Mouse (Mus musculus) cortical plate, adult 2 months (tissue): ENCODE data around the gene Phactr1.

Experiments used
- CTCF ChIP-seq: fragments of 200-500 bp; IDR thresholded peaks from 2 replicates; pipeline ENCODE4 v1.5.1; 2011; ENCODE audit warnings: mild to moderate bottlenecking, control low read depth, low read length; ENCODE audit not compliant: insufficient read depth; ENCODE audit errors: extremely low read depth
- POLR2A ChIP-seq: fragments of 200-500 bp; IDR thresholded peaks from 2 replicates; pipeline ENCODE4 v1.6.1; 2011; ENCODE audit warnings: mild to moderate bottlenecking, low read length, control low read depth; ENCODE audit not compliant: insufficient read depth; ENCODE audit errors: extremely low read depth

DNA sequence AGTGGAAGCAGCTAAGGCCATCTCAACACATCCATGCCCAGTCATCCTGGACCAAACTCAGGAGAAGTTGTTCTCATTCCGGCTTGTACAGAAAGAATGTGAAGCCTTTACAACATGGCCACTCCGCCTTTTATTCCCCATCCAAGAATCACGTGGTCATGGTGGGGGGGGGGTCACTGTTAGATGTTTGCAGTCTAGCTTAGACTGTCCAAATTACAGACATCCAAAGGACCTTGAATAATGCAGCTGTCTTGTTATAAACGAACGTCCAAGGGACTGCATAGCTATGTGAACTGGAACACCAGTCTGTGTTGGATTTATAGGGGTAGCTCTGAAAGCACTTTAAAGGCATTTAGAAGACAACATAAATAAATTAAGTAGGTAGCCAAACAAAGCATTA, 328.0 kb downstream of the Phactr1 start:
- no peak for TF ChIP-seq CTCF
- TF ChIP-seq POLR2A = no peak
